Mouse (Mus musculus) embryonic fibroblast, embryonic 13.5 days (primary cell): ENCODE measurements around the gene Serpine2.

Experiments used
- CTCF ChIP-seq: IDR thresholded peaks from 2 replicates; pipeline ENCODE4 v1.5.1; 2011; ENCODE audit warnings: mild to moderate bottlenecking, control low read depth, low read length, moderate library complexity, borderline replicate concordance; ENCODE audit not compliant: insufficient read depth
- POLR2A ChIP-seq: IDR thresholded peaks from 2 replicates; pipeline ENCODE4 v1.6.1; 2011; ENCODE audit warnings: low read depth, mild to moderate bottlenecking, control low read depth, low read length, moderate library complexity

- TF ChIP-seq CTCF, result no peak
- no peak for TF ChIP-seq POLR2A
These were observed 7.5 kb downstream of the Serpine2 start for GRCm38 (mm10) chr1:79853527-79853926.
